Mouse (Mus musculus) mature B cell (primary cell): ENCODE results near the gene Aifm2.

Experiments used
- in situ Hi-C: fragments of 300-500 bp; cut with MboI; formaldehyde crosslinking; loops from 2 replicates; pipeline ENCODE4 v1.14.3; 2019

Gene Aifm2

DNA sequence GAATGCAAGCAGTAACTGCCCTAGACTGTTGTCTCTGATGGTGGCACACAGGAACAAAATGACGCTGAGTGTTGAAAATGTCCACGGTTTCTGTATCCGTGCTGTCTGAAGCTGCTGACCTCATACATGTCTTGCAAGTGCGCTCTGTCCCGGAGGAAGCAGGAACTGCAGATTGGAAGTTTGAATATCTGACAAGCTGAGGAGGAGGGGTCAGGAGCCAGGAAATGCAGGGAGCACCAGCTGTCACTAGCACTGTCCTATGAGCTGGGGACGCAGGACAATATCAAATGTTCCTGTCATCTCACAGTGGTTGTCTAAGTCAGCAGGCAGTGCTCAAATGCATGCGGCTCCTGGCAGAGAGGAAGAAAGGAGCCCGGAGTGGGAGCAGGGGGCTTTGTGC lies 49.6 kb downstream of the Aifm2 start:
- in situ Hi-C loops: no loop called here

DNA sequence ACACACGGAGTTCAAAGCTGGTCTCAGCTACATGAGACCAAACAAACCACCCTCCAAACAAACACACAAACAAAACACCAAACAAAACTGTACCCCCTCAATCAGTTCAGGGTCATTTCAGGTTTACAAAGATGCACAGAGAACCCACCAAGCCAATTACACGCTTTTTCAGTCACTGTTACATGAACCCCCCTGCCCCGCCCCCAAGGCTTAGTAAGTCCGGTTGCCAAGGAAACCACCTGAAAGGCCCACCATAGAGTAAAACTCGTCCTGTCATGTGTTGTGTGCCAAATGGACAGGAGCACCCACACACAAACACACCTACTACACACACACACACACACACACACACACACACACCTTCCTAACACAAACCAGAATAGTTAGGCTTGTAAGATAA lies 50.5 kb downstream of the Aifm2 start:
- in situ Hi-C loops: no loop called here

DNA sequence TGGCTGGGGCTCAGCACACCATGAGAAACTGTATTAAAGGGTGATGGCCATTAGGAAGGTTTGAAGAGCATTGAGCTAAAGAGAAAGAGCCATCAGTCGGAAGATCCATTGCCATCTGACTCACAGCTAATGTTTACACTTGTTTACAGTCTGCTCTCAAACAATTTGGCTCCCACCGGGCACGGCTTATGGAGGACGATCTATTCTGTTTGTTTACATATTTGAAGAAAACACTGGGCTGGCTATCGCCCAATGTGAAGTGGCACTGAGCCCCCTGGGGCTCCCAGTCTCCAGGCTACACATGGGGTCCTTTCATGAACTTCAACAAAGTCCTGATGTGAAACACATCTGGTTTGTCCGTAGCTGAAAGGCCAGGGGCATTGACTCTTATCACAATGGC lies 51.7 kb downstream of the Aifm2 start:
- in situ Hi-C loops: no loop called here

DNA sequence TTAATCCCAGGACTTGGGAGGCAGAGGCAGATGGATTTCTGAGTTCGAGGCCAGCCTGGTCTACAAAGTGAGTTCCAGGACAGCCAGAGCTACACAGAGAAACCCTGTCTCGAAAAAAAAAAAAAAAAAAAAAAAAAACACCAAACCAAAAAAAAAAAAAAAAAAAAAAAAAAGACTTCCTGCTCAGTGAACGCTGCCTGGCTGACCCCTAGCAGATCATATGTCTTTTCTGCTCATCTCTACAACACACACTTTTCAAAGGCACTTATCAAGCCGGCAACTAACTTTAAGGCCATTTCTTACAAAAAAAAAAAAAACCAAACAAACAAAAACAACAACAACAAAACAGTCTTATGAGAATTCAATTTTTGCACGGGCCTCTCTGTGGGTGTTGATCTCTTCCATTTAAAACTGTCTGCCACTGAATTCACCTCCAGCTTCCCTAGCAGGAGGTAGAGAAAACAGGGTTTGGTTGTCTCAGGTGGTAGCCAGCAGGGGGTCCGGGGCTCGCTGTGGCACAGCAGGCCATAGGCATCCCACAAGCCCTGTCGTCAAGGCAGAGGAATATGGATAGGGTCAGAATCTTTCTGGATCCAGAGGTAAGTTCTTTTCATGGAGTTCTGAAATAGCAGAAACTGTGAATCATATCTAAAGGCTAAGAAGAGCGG lies 66.5 kb downstream of the Aifm2 start:
- in situ Hi-C loops: no loop called here

DNA sequence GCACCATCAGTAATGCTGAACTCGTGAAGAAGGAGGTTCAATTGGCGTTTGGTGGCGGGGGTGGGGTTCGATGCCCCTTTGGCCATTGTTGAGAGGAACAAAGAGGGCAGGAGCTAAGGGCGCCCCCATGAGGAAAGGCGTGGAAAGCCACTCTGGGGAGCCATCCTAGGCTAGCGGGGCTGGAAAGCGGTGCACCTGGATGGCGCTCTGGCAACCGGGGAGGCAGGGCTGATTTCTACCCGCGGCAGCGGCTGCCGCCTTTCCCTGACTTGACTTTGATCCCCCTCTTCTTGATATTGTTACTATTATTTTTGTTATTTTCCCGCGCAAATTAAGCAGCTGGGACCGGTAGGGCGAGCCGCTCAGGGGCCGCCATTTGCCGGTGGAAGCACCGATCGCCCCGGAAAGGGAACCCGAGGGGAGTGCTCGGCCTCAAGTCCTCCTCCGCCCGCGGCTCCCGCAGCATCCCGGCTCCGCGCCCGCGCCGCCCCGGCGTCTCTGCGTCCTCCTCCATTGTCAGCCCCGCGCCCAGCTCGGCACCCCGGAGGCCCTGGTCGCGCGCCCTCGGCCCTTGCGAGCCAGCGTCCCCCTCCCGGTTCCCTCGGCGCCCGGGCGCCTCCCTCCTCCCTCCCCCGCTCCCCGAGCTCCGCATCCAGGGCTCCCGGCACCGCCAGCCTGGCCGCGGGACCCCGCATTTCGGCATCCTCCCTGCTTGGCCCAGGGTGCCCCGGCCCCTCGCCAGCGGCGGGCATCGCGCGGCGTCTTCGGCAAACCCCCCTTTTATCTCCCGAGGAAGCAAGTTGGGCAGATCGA lies 67.9 kb downstream of the Aifm2 start:
- in situ Hi-C loops: no loop called here

DNA sequence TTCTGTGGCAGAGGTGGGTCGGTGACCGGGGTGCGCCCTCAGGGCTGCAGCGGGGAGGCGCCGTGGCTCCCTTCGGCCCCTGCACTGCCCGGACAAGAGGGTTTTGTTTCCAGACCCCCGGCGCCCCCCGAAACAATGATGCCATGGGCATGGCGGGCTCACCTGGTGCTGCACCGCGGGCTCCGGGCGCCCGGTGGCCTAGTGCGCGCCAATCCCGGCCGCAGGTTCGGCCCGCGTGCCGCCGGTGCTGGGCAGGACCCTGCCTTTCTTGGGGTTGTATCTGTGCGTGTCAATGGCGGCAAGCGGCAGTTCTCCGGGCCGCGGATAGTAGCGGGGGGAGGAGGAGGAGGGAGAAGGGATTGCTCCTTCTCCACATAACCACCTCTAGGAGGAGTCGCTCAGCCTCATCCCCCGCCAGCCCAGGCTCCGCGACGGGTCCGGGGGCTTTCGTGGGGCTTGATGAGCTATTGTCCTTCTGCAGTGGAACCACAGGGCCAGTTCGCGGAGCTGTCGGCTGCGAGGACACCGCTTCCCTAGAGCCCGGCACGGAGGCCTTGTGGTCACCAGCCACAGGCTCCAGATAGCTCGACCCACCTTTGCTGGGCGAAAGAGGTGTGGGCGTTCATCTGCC lies 68.7 kb downstream of the Aifm2 start, which contains the start of gene H2afy2:
H2afy2 (minus strand) TSS at position 527 of the 631 bp plus-strand sequence.
- in situ Hi-C loops: no loop called here

DNA sequence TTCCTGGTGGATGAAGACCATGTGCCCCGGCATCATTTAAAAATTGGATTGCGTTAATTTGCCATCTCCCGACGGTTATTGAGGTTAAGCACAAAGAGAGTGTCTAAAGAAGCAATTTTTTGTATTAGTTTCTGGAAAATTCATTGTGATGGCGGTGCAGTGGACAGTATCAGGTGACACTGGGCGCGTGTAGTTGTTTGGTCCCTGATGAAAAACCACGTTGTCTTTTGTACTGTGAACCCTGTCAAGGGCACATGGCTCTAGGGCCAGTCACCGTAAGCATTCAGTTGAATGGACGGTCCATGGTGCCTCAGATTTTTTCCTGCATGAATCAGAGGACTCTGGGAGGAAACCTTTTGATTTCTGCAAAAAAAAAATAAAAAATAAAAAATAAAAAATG lies 69.4 kb downstream of the Aifm2 start:
- in situ Hi-C loops: no loop called here

DNA sequence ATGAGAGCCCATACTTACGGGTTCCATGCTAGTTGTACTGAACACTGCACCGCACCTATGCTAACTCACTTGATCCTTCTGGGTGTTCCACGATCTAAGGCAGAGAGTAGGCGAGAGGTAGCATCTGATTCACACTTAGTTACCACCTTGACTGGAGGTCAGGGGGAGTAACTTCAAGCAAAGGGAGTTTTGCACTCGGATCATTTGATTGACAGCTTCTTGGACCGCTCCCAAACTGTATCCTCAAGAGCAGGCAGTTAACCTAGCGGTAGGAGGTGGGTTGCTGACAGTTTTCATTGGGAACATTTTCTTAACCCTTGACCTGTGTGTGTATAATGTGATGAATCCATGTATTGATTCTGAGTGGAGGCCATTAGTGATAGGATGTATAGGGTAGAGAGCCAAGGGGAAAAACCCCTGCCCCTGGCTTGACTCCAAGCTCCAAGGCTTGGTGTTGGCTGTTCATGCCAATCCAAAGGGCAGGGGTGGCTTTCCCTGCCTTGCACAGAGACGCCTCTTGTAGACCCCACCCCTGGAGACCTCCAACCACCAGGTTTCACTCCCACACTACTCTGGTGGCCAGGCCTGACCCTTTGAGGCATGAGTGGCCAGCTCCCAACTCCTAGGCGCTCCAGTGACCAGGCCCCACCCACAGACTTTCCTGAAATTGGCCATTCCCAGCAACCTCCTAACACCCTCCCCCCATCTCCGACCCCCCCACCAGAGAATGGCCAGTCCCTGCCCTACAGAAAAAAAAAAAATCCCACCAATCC lies 72.7 kb downstream of the Aifm2 start:
- in situ Hi-C loops: no loop called here

DNA sequence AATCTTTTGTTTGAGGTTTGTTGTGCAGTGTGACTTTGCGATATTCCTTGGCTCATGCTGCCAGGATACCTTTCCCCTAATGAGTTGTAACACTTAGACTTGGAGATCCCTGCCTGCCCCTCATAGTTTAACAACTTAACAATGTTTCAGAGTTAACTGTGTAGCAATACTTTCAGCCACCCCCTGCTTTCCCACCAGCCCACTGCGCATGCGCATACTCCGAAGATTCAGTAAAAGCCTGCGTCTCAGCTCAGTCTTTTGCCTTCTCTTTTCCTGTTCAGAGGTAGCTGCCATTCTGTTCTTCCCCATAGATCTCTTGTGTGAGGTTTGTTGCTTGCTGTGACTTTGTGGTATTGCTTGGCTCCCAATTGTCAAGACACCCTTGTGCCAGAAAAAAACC lies 73.4 kb downstream of the Aifm2 start:
- in situ Hi-C loops: no loop called here
